Mouse (Mus musculus): ENCODE data around the gene Ttc13. TPM values are rescaled to one million over a fixed set of nuclear protein-coding genes. Genes with fewer than 3 reads are reported as not detected.

Gene Ttc13
- polyA plus RNA-seq, 1 experiment from 2014 or later: 57.7 TPM

DNA sequence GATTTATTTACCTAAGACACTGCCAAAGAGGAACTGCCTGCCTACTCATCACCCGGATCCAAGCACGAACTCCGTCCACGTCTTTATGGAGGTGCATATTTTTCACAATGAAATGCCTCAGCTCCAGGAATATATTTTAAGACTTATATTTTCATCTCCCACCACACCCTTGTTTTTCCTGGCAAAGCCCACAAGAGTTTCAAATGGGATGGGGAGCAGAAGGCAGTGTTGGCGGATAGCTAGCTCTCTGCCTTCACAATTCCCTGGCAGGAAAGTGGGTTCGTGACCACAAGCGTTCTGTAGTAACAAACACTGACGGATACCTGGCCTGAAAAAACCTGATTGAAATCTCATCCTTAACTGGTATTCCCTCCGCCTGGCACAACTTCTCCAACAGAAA is 60.0 kb downstream of the Ttc13 start:
- no peak overlapping the region for H3K27ac ChIP-seq (ENCODE audit: low read depth, low read length)
- no peaks in the 10 kb centered on the region for H3K36me3 ChIP-seq (ENCODE audit: control insufficient read depth, insufficient read depth, low read length)
- no peaks in the 10 kb centered on the region for H3K9me3 ChIP-seq (ENCODE audit: control insufficient read depth, low read length)
- peak overlapping the region; percentile 77 for H3K4me2 ChIP-seq (ENCODE audit: low read depth)
- no peak for ATAC-seq (ENCODE audit: insufficient read depth, low FRiP score, low TSS enrichment)
- H3K4me3 ChIP-seq (ENCODE audit: low read depth, low read length): peak overlapping the region; percentile 76
- WGBS: 49% methylated on average over 9 of the region's 9 CpGs
- peak overlapping the region; percentile 84 for H3K9ac ChIP-seq (ENCODE audit: low read length)
- DNase-seq (ENCODE audit: low spot score): no peak
- peaks cover 12% of the 10 kb centered on the region; the same call in 1 of the 2 replicates for H3K4me1 ChIP-seq (ENCODE audit: control insufficient read depth, insufficient read depth, low read length)
- no peaks in the 10 kb centered on the region for H3K27me3 ChIP-seq (ENCODE audit: control insufficient read depth, insufficient read depth, low read length)

DNA sequence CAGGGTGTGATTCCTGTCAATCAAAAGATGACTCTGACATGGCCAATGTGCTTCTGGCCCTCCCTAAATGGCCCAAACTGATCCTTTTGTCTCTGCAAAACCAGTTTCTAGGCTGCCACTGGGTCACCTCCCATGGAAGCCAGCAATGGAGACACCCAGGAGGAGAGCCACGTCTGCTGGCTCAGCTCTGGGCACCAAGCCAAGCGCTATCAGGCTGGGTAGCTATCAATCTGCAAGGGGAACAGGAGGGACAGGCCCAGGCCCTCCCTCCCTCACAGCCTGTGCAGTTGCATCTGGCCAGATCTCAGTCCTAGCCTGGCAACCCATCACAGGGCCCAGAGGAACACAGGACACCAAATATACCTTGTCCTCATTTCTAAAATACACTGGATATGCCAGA is 63.4 kb downstream of the Ttc13 start:
- Histone ChIP-seq H3K9me3 (ENCODE audit: control insufficient read depth, low read length) (no peaks in the 10 kb centered on the region), H3K36me3 (ENCODE audit: control insufficient read depth, insufficient read depth, low read length) (no peaks in the 10 kb centered on the region), H3K4me2 (ENCODE audit: low read depth) (no peak overlapping the region), H3K4me1 (ENCODE audit: control insufficient read depth, insufficient read depth, low read length) (peaks cover 12% of the 10 kb centered on the region; the same call in 1 of the 2 replicates), H3K9ac (ENCODE audit: low read length) (no peak overlapping the region), H3K4me3 (ENCODE audit: low read depth, low read length) (no peak overlapping the region), H3K27me3 (ENCODE audit: control insufficient read depth, insufficient read depth, low read length) (no peaks in the 10 kb centered on the region), H3K27ac (ENCODE audit: low read depth, low read length) (no peak overlapping the region)
- WGBS: 50% methylated on average over 2 of the region's 2 CpGs
- DNase-seq (ENCODE audit: low spot score) (peak; percentile 32), ATAC-seq (ENCODE audit: insufficient read depth, low FRiP score, low TSS enrichment) (no peak)

DNA sequence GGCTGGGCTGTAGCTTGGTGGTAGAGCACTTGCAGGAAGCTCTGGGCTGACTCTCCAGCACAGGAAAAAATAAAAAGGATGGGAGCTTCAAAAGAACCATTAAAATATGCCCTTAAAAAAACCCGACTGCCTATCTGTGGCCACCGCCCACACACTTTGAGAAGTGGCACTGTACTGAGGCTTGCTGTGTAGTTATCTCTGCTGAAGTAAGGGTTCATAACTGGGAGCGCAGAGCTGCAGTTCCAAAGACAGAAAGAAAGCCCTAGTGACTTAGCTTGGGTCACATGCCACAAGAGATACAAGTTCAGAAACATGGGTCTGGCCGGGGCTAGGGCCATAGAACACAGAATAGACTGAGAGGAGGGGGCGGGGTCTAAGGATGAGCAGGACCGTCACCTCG is 63.8 kb downstream of the Ttc13 start:
- Histone ChIP-seq H3K4me2 (ENCODE audit: low read depth) (no peak overlapping the region), H3K27ac (ENCODE audit: low read depth, low read length) (no peak overlapping the region), H3K9ac (ENCODE audit: low read length) (no peak overlapping the region), H3K4me1 (ENCODE audit: control insufficient read depth, insufficient read depth, low read length) (peaks cover 12% of the 10 kb centered on the region; the same call in 1 of the 2 replicates), H3K36me3 (ENCODE audit: control insufficient read depth, insufficient read depth, low read length) (no peaks in the 10 kb centered on the region), H3K4me3 (ENCODE audit: low read depth, low read length) (no peak overlapping the region), H3K27me3 (ENCODE audit: control insufficient read depth, insufficient read depth, low read length) (no peaks in the 10 kb centered on the region), H3K9me3 (ENCODE audit: control insufficient read depth, low read length) (no peaks in the 10 kb centered on the region)
- ATAC-seq (ENCODE audit: insufficient read depth, low FRiP score, low TSS enrichment) (no peak), DNase-seq (ENCODE audit: low spot score) (no peak)
- WGBS: 91% methylated on average over 7 of the region's 7 CpGs

- Histone ChIP-seq H3K9me3 (ENCODE audit: control insufficient read depth, low read length) (no peaks in the 10 kb centered on the region), H3K36me3 (ENCODE audit: control insufficient read depth, insufficient read depth, low read length) (no peaks in the 10 kb centered on the region), H3K4me1 (ENCODE audit: control insufficient read depth, insufficient read depth, low read length) (no peaks in the 10 kb centered on the region; the same call in 1 of the 2 replicates), H3K9ac (ENCODE audit: low read length) (no peak overlapping the region), H3K27me3 (ENCODE audit: control insufficient read depth, insufficient read depth, low read length) (no peaks in the 10 kb centered on the region), H3K4me3 (ENCODE audit: low read depth, low read length) (no peak overlapping the region), H3K27ac (ENCODE audit: low read depth, low read length) (no peak overlapping the region), H3K4me2 (ENCODE audit: low read depth) (no peak overlapping the region)
- DNase-seq (ENCODE audit: low spot score): no peak
- no peak for ATAC-seq (ENCODE audit: insufficient read depth, low FRiP score, low TSS enrichment)
- 65% methylated on average over 28 of the region's 28 CpGs for WGBS
Measured at GRCm38 (mm10) chr8:124653568-124654475, 68.0 kb downstream of the Ttc13 start.

- H3K27ac ChIP-seq (ENCODE audit: low read depth, low read length): no peak overlapping the region
- DNase-seq (ENCODE audit: low spot score) (no peak), ATAC-seq (ENCODE audit: insufficient read depth, low FRiP score, low TSS enrichment) (no peak)
- no peaks in the 10 kb centered on the region for H3K36me3 ChIP-seq (ENCODE audit: control insufficient read depth, insufficient read depth, low read length)
- no peak overlapping the region for H3K4me2 ChIP-seq (ENCODE audit: low read depth)
- WGBS: 36% methylated on average over 4 of the region's 4 CpGs
- no peaks in the 10 kb centered on the region for H3K9me3 ChIP-seq (ENCODE audit: control insufficient read depth, low read length)
- no peak overlapping the region for H3K4me3 ChIP-seq (ENCODE audit: low read depth, low read length)
- no peak overlapping the region for H3K9ac ChIP-seq (ENCODE audit: low read length)
- no peaks in the 10 kb centered on the region for H3K4me1 ChIP-seq (ENCODE audit: control insufficient read depth, insufficient read depth, low read length)
- no peaks in the 10 kb centered on the region for H3K27me3 ChIP-seq (ENCODE audit: control insufficient read depth, insufficient read depth, low read length)
Measured at GRCm38 (mm10) chr8:124652546-124652945, 69.2 kb downstream of the Ttc13 start.

- Histone ChIP-seq H3K27me3 (ENCODE audit: control insufficient read depth, insufficient read depth, low read length) (no peaks in the 10 kb centered on the region), H3K4me3 (ENCODE audit: low read depth, low read length) (no peak overlapping the region), H3K36me3 (ENCODE audit: control insufficient read depth, insufficient read depth, low read length) (no peaks in the 10 kb centered on the region), H3K27ac (ENCODE audit: low read depth, low read length) (no peak overlapping the region), H3K4me1 (ENCODE audit: control insufficient read depth, insufficient read depth, low read length) (no peaks in the 10 kb centered on the region), H3K4me2 (ENCODE audit: low read depth) (no peak overlapping the region), H3K9me3 (ENCODE audit: control insufficient read depth, low read length) (no peaks in the 10 kb centered on the region), H3K9ac (ENCODE audit: low read length) (no peak overlapping the region)
- 91% methylated on average over 20 of the region's 20 CpGs for WGBS
- ATAC-seq (ENCODE audit: insufficient read depth, low FRiP score, low TSS enrichment) (no peak), DNase-seq (ENCODE audit: low spot score) (no peak)
Measured at GRCm38 (mm10) chr8:124651776-124652175, 70.0 kb downstream of the Ttc13 start.

GRCm38 (mm10) chr8:124648311-124648710 is 73.5 kb downstream of the Ttc13 start:
- Histone ChIP-seq H3K4me3 (ENCODE audit: low read depth, low read length) (no peak overlapping the region), H3K27me3 (ENCODE audit: control insufficient read depth, insufficient read depth, low read length) (no peaks in the 10 kb centered on the region), H3K4me1 (ENCODE audit: control insufficient read depth, insufficient read depth, low read length) (0 out of 2 replicates have a peak, but pooled peaks cover 7% of the 10 kb centered on the region), H3K27ac (ENCODE audit: low read depth, low read length) (no peak overlapping the region), H3K9me3 (ENCODE audit: control insufficient read depth, low read length) (no peaks in the 10 kb centered on the region), H3K9ac (ENCODE audit: low read length) (no peak overlapping the region), H3K4me2 (ENCODE audit: low read depth) (no peak overlapping the region), H3K36me3 (ENCODE audit: control insufficient read depth, insufficient read depth, low read length) (no peaks in the 10 kb centered on the region)
- ATAC-seq (ENCODE audit: insufficient read depth, low FRiP score, low TSS enrichment): no peak
- no peak for DNase-seq (ENCODE audit: low spot score)

DNA sequence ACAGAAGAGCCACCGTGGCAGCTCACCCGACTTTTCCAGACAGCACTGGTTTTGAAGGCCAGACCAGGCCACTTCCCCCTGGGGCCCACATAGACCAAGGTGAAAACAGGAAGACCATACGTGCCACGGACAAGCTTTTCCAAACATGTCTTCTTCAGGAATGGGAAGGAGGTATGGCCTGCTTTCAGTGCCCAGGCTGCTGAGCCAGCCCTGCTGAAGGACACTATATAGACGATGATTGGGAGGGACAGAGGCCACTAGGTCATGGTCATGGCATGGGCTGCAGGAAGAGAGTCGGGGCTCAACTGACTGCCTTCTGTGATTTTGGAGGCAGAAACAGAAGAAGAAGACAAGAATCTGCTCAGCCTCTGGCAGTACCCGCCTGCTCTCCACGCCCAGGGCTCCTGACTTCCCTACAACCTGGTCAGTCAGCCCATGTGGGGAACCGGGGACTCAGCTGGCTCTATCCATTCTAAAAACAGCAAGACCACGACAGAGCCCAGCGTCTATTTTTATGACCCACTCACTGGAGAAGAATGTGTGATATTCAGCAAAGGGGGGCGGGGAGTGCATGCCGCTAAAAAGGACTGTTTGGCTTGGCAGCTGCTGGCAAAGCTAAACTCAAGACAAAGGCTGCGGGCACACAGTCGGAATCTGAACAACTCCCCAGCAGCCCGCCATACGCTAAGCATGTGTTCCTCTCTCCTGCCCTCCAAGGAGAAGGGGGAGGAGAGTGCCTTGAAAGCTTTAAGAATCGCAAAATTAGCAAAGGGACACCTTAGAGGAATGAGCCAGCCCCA is 78.0 kb downstream of the Ttc13 start:
- no peak for ATAC-seq (ENCODE audit: insufficient read depth, low FRiP score, low TSS enrichment)
- Histone ChIP-seq H3K9me3 (ENCODE audit: control insufficient read depth, low read length) (no peaks in the 10 kb centered on the region), H3K36me3 (ENCODE audit: control insufficient read depth, insufficient read depth, low read length) (0 out of 2 replicates have a peak, but pooled peaks cover 2% of the 10 kb centered on the region), H3K9ac (ENCODE audit: low read length) (peak overlapping the region; percentile 31), H3K4me1 (ENCODE audit: control insufficient read depth, insufficient read depth, low read length) (0 out of 2 replicates have a peak, but pooled peaks cover 7% of the 10 kb centered on the region), H3K4me3 (ENCODE audit: low read depth, low read length) (no peak overlapping the region), H3K4me2 (ENCODE audit: low read depth) (no peak overlapping the region), H3K27ac (ENCODE audit: low read depth, low read length) (peak overlapping the region; percentile 35; the same call in 1 of the 2 replicates), H3K27me3 (ENCODE audit: control insufficient read depth, insufficient read depth, low read length) (no peaks in the 10 kb centered on the region)
- DNase-seq (ENCODE audit: low spot score): peak; percentile 35
- 61% methylated on average over 18 of the region's 18 CpGs for WGBS
